18 mouse cellular contexts compared by ENCODE assay signal in genomic region chr5:135853731-135854130, GRCm38 (mm10). TPM values are rescaled to one million over a fixed set of nuclear protein-coding genes. Genes with fewer than 3 reads are reported as not detected.
"Had no signal": no experiment of that assay in that cellular context is flagged by ENCODE, and none has a peak within 500 bp of the region (broad histone marks: within the 10 kb centered on the region; RNA-seq: fewer than 3 reads in every experiment).

No protein-coding gene starts in this region.

- H3K27ac ChIP-seq: kidney, embryonic 15.5 days; limb, embryonic 12.5 days; limb, embryonic 15.5 days; liver, embryonic 14.5 days; macrophage; neural tube, embryonic 12.5 days; neural tube, embryonic 15.5 days had no signal

- DNase-seq: kidney, adult 8-10 months; kidney, postnatal 10 days; kidney, postnatal 4 days; left cerebral cortex, postnatal 4 days; liver, postnatal 0 days; lung, embryonic 14.5 days; thymus, adult 18-20 months; thymus, postnatal 36 days had no signal

- H3K36me3 ChIP-seq: kidney, embryonic 15.5 days; limb, embryonic 12.5 days; limb, embryonic 15.5 days had no signal

- H3K4me2 ChIP-seq: kidney, embryonic 15.5 days; limb, embryonic 12.5 days; limb, embryonic 15.5 days; liver, embryonic 11.5 days; lung, embryonic 14.5 days; neural tube, embryonic 12.5 days; neural tube, embryonic 15.5 days had no signal

- H3K4me3 ChIP-seq: kidney, embryonic 15.5 days; limb, embryonic 12.5 days; limb, embryonic 15.5 days; neural tube, embryonic 12.5 days; neural tube, embryonic 15.5 days had no signal

- H3K9me3 ChIP-seq: kidney, embryonic 15.5 days; limb, embryonic 12.5 days; limb, embryonic 15.5 days; neural tube, embryonic 12.5 days; neural tube, embryonic 15.5 days had no signal

- ATAC-seq: intestine, postnatal 0 days; liver, postnatal 0 days; lung, postnatal 0 days had no signal

- H3K9ac ChIP-seq: kidney, embryonic 15.5 days; limb, embryonic 12.5 days; limb, embryonic 15.5 days; liver, embryonic 14.5 days; liver, postnatal 0 days; lung, embryonic 14.5 days; neural tube, embryonic 12.5 days; neural tube, embryonic 15.5 days had no signal

RNA-seq across cellular contexts. Expression of gene Srrm3, which starts 47.0 kb away (rescaled TPM):
- polyA plus RNA-seq: liver, postnatal 0 days; lung, postnatal 0 days; macrophage had no signal
